Mouse (Mus musculus) kidney, postnatal 25 days (tissue): ENCODE results near the gene Tbata.

Experiments
- DNase-seq, 2 experiments: peaks; one replicate each; pipeline ENCODE4 v3.0.0; 2021; ENCODE audit warnings: mixed read lengths in 2 of 2

Tbata gene

DNA sequence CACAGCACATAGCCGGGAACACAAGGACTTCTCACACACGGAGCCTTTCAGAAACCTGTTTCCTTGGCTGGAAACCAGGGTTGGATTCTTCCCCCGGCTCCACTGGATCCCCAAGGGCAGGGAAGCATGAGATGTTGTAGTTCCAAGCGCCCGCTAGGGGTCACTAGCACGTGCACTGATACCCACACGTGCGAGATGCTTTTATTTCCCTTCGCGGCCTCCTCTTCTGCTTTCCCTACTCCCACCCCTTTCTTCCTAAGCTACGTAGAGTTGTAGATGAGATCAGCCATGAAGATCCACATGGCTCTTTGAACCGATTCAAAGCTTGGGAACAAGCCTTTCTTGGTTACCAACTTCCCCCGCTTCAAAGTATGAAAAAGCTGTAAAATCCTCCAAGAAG, 40.0 kb downstream of the Tbata start:
- DNase-seq = peak; percentile 59 to 70

DNA sequence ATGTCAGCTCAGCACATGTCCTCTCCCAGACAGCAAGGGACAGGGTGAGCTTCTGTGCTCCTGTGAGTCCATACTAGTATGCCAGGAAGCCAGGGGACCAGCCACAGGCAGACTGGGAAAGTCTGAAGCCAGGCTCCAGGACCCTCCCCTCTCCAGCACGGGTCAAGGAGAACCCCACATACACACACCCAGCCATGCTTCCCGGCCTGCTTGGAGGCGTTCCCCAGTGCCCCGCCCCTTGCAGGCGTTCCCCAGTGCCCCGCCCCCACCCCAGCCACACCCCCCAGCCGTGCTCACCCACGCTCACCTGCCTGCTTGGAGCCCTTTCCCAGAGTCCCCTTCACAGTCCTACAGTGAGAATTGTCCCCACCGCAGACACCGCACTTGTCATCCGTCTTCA, 41.1 kb downstream of the Tbata start:
- DNase-seq = no peak

DNA sequence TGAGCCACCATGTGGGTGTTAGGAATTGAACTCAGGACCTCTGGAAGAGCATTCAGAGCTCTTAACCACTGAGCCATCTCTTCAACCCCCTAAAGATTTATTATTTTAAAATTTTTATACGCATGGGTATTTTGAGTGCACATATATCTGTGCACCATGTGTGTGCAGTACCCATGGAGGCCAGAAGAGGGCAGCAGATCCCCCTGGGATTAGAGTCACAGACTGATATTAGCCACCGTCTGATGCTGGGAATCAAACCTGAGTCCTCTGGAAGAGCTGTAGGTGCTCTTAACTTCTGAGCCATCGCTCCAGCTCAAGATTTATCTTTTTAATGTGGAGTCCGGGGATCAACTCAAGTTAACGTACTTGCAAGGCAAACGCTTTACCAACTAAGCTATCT, 43.9 kb downstream of the Tbata start:
- DNase-seq = peak in 1 of 2 experiments; percentile 6

DNA sequence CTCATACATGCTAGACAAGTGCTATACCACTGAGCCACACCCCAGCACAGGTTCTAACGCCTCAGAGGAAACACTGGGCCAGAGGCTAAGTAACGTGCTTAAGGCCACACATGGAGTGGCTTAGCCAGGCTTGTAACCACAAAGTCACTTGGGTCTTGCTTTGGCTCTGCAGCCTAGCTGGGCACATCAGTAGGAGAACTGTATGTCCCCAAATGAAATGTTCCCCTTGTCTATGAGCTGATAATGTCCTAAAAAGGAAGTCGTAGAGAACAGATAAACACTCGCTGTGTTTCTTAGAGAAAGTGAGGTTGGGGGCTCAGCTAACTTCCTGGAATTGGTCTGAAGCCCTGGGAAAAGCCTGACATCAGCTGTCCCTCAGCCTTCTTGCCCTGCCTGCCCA, 44.4 kb downstream of the Tbata start:
- DNase-seq = no peak

DNA sequence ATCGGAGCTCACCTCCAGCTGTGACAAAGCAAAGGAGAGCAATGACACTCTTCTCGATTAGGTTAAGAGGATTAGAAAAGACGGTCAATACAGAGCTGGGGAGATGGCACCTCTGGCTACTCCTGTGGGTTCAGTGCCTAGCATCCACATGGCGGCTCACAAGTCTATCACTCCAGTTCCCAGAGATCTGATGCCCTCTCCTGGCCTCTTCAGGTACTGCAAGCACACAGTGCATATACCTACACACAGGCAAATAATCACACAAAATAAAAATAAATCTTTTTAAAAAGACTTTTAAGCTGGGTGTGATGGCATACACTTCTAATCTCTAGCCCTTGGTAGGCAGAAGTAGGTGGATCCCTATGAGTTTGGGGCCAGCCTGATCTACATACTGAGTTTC, 47.6 kb downstream of the Tbata start:
- no peak for DNase-seq

DNA sequence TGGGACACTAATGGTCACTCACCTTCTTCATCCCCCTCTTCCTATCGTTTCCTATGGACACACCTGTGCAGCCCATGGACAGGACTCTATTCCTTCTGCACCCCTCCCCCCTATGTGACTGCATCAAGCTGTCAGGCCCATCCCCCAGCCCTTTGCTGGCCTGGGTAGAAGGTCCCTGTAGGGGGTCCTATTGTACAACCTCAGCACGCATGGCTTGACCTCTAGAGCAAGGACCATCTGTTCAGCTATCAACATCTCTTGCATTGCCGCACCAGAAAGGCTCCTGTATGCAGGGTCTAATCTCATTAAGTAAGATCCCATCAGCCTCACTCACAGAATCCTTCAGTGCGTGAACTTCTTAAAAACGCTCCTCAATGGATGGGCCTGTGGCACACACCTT, 53.9 kb downstream of the Tbata start:
- DNase-seq = no peak

DNA sequence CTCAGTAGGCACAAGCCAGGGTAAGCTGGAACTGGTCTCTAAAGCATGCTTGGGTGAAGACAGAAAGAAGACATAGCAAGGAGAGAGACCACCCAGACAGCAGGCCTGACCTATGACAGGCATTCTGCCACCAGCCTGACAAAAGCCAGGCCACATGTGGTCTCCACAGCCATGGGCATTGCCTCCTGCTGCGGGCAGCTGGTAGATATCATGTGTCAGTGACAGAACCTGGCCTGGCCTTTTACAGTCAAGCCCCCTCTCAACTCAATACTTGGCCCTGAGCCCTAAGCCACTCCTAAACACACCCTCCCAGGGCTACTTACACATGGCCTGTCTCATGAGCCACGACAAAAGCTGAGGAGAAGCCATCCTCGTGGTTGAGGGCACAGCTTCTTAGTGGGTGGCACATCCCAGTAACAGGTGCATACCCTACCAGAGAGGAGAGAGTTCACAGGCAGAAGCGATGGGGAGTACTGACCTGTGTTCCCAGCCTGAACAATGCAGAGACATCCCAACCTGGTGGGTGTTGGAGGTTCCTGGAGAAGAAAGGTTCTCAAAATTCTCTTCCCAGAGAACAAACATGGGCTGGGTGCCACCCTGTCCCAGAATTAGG, 55.1 kb downstream of the Tbata start:
- DNase-seq = no peak

DNA sequence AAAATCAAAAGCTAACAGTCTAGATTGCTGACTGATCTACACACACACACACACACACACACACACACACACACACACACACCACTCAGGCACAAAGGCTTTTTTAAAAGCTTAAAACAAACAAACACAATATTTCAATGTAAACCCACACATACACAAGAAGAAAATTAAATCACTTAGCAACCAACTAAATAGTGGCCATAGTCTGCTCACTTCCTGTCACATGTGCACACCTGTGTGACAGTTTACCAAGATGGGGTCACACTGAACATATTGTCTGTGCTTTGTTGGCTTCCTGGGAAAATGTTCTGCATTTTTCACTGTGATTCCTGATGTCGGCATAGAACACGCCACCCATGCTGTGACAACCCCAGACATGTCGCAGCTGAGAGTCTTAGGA, 60.0 kb downstream of the Tbata start:
- DNase-seq = no peak

DNA sequence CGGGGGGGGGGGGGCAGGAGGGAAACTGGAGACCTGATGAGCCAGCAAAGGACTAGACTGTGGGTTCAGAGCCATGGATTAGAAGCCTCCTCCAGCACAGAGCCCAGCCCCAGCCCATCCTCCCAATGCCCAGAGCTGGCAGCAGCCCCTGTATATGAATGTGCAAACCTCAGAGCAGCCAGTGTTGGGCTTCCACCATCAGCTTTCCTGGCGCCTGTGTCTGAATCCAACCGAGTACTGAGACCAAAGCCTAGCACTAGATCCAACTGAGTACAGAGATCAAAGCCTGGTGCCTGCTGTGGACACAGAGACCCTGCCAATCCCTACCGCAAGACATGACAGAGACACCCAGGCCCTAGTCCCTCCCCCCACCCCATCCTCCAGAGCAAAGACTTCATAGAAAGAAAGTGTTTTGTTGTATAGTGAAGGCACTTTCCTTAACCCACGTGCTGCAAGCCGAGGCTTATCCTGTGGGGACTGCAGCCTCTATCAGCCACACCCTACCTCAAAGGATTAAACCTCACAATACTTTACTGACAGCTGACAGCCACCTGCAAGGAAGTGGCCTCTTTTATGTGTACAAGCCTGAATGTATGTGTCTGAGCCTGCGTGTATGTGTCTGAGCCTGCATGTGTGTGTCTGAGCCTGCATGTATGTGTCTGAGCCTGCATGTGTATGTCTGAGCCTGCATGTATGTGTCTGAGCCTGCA, 61.3 kb downstream of the Tbata start:
- no peak for DNase-seq

DNA sequence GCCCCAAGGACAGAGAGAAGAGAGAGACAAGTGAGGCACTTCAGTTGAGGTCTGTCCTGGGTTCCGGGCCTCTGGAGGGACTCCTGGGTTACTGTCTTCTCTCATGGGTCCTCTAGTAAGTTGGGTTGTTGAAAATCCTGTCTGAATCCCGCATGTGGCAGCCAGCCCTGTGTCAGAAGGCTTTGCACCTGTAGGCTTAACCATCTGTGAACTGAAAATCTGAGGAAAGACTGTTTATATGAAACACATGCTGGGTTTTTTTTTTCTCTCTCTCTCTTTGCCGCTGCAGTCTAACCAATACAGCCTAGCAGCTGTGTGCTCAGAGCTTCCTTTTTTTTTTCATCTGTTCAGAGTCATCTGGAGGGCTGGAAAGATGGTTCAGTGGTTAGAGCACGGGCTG, 62.6 kb downstream of the Tbata start:
- DNase-seq = no peak

DNA sequence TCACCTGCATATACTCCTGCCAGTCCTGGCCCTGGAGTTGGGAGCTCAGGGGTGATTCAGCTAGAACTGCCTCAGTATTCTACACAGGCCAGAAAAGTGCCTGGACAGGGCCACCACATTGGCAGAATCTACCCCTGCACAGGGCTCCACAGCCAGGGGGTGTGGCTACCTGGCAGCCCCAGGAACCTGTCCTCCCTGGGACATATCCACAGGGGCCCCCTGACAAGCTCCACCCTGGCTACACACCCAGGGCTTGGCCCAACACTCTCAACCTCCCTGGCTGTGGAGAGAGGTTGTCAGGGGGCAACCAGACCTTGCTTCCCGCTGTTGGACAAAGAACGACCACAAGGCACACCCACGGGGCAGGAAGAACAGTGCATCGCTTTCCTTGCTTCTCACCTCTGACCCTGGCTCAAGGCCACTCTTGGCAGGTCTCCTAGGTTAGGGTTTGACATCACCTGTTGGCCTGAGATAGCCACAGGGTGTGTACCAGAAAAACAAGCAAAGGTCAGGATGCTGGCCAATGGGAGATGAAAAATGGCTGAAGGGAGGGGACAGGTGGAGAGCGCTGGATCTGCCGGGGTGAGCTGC, 64.0 kb downstream of the Tbata start:
- DNase-seq = no peak

DNA sequence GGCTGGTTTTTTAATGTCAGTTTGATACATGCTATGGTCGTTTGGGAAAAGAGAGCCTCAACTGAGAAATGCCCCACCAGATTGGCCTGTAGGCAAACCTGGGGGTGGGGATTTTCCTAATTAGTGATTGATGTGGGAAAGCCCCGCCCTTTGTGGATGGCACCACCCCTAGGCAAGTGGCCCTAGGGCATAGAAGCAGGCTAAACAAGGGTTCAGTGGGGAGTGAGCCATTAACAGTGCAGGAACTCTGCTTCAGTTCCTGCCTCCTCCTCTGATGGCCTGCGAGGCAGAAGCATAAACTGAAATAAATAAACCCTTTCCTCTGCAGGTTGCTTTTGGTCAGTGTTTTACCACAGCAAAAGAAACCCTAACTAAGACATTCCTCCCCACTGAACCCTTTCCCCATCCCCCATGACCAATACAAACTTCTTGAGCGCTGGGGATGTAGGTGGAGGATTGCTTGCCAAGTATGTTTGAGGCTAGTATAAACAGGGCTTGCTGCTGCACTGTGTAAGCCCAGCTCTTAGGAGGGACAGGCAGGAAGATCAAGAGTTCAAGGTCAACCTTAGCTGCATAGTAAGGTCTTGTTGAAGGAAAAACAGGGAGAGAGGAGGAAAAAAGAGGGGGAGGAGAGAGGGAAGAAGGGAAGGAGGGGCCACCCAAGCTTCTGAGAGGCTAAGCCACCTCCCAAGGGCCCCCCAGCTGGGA, 65.1 kb downstream of the Tbata start:
- DNase-seq = no peak

DNA sequence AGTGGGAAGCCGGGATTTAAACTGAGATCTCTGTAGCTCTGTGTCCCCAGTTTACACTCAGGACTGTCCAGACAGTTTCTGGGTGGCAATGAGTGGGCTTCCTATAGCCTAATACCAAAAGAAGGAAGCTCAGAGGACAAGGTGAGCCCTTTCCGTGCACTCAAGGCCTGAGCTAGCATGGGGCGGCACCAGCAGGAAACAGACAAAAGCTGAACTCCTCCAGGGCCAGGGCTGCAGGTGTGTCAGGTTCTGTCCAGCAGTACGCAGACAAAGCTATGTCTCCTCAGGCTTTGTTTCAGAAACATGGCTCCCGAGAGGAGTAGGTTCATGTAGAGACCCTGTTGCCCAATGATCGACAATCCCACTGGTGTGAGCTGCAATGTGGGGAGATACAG, 65.6 kb downstream of the Tbata start:
- no peak for DNase-seq
